Comparison of ENCODE assay signal across 7 mouse cellular contexts in the genomic region with DNA sequence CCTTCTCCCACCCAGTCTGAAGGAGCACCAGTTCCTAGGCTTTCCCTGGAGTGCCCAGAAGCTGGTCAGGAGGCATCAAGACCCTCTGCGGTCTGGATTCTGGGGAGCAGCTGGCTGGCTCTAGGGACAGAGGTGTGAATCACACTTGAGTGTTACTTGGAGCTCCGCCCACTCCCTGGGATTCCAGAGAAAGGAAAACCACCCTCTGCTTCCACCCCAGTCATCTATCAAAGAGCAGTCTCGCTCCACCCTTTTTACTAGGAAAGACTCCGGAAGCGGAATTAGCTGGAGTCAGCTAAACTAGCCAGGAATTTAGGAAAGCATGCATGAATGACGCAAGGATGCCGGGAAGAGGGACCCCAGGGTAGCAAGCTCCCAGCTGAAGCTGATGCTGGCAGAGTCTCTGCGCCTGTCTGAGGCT. TPM values are rescaled to one million over a fixed set of nuclear protein-coding genes. Genes with fewer than 3 reads are reported as not detected.
DNase-seq lines count a peak whose midpoint lies in the region; ATAC-seq lines count a peak whose summit lies in the region.

No protein-coding gene starts in this region.

- ATAC-seq in heart, embryonic 14.5 days (ENCODE audit: insufficient number of reproducible peaks, insufficient read depth, low FRiP score, low read depth), result no peak
- no peak for ATAC-seq in neural tube, embryonic 11.5 days (ENCODE audit: insufficient read depth, low FRiP score, low TSS enrichment)

- no peak overlapping the region for H3K9ac ChIP-seq in heart, embryonic 14.5 days (ENCODE audit: low read length)
- no peak overlapping the region for H3K9ac ChIP-seq in neural tube, embryonic 11.5 days (ENCODE audit: low read length)

- H3K4me1 ChIP-seq in heart, embryonic 14.5 days (ENCODE audit: control insufficient read depth in 2 of 2, insufficient read depth in 2 of 2, low read length in 2 of 2), result peaks cover 5 to 6% of the 10 kb centered on the region in 2 experiments; a peak in 3 of 4 replicates
- H3K4me1 ChIP-seq in limb, embryonic 10.5 days, result peaks cover 34% of the 10 kb centered on the region
- H3K4me1 ChIP-seq in neural tube, embryonic 11.5 days (ENCODE audit: control insufficient read depth, insufficient read depth, low read length), result no peaks in the 10 kb centered on the region

- H3K9me3 ChIP-seq in heart, embryonic 14.5 days (ENCODE audit: control insufficient read depth, low read length), result no peaks in the 10 kb centered on the region
- H3K9me3 ChIP-seq in limb, embryonic 10.5 days (replicated peaks), result no peaks in the 10 kb centered on the region
- no peaks in the 10 kb centered on the region for H3K9me3 ChIP-seq in neural tube, embryonic 11.5 days (ENCODE audit: control insufficient read depth, low read length)

- WGBS in heart, embryonic 14.5 days, result 2% methylated on average over 8 of the region's 8 CpGs
- 6% methylated on average over 8 of the region's 8 CpGs for WGBS in limb, embryonic 10.5 days
- 9% methylated on average over 8 of the region's 8 CpGs for WGBS in neural tube, embryonic 11.5 days

- H3K4me3 ChIP-seq in heart, embryonic 14.5 days (ENCODE audit: control insufficient read depth in 1 of 2, insufficient read depth in 1 of 2, low read depth in 1 of 2, low read length in 2 of 2), result no peak overlapping the region
- peak overlapping the region; percentile 14 for H3K4me3 ChIP-seq in limb, embryonic 10.5 days
- no peak overlapping the region for H3K4me3 ChIP-seq in neural tube, embryonic 11.5 days (ENCODE audit: low read depth, low read length)

- H3K27me3 ChIP-seq in heart, embryonic 14.5 days (ENCODE audit: control insufficient read depth, insufficient read depth, low read length), result no peaks in the 10 kb centered on the region; the same call in 1 of the 2 replicates
- H3K27me3 ChIP-seq in limb, embryonic 10.5 days (ENCODE audit: low read depth, poor library complexity, severe bottlenecking), result no peaks in the 10 kb centered on the region
- H3K27me3 ChIP-seq in neural tube, embryonic 11.5 days (ENCODE audit: control insufficient read depth, insufficient read depth, low read length), result no peaks in the 10 kb centered on the region

- no peaks in the 10 kb centered on the region for H3K36me3 ChIP-seq in heart, embryonic 14.5 days (ENCODE audit: control insufficient read depth, insufficient read depth, low read length)
- no peaks in the 10 kb centered on the region for H3K36me3 ChIP-seq in limb, embryonic 10.5 days
- no peaks in the 10 kb centered on the region for H3K36me3 ChIP-seq in neural tube, embryonic 11.5 days (ENCODE audit: control insufficient read depth, insufficient read depth, low read length)

- peak; percentile 91 for DNase-seq in NIH3T3 (ENCODE audit: low read depth)
- peak; percentile 62 for DNase-seq in embryo, embryonic 10 days (ENCODE audit: low spot score)
- no peak for DNase-seq in limb, embryonic 10.5 days (ENCODE audit: low spot score)
- DNase-seq in neural tube, embryonic 11.5 days (ENCODE audit: low spot score), result peak; percentile 27
- no peak for DNase-seq in T-cell, adult 2 months (ENCODE audit: low spot score)
- no peak for DNase-seq in thymus, postnatal 10 days (ENCODE audit: low spot score in 2 of 2)

- H3K4me2 ChIP-seq in heart, embryonic 14.5 days (ENCODE audit: low read length), result peak overlapping the region; percentile 46
- no peak overlapping the region for H3K4me2 ChIP-seq in neural tube, embryonic 11.5 days (ENCODE audit: low read depth)

- no peak overlapping the region for H3K27ac ChIP-seq in heart, embryonic 14.5 days (replicated peaks in 1 of 2; ENCODE audit: control insufficient read depth in 1 of 2, insufficient read depth in 1 of 2, low read depth in 2 of 2, low read length in 2 of 2)
- H3K27ac ChIP-seq in limb, embryonic 10.5 days, result no peak overlapping the region; the same call in 1 of the 2 replicates
- no peak overlapping the region for H3K27ac ChIP-seq in neural tube, embryonic 11.5 days (ENCODE audit: low read depth, low read length)

RNA-seq across cellular contexts. Expression of gene Loxl4, which starts 18.9 kb away (rescaled TPM):
- polyA plus RNA-seq in heart, embryonic 14.5 days (2014; fragmentation: Nextera tagmentation; extraction: Ambion mirVana), result 0.15 and 0.16 TPM in 2 replicates
- polyA plus RNA-seq in limb, embryonic 10.5 days (2016; fragmentation: Nextera tagmentation; extraction: Ambion mirVana), result 0.11 and 0.19 TPM in 2 replicates
- polyA plus RNA-seq in neural tube, embryonic 11.5 days (2014; fragmentation: Nextera tagmentation; extraction: Ambion mirVana), result 0.46 and 0.69 TPM in 2 replicates

Comparison
In these comparisons a context has a peak if more than half of its experiments do, and no peak if none do; other contexts are left out.
1. DNase-seq: peak in NIH3T3 (single experiment), embryo, embryonic 10 days (single experiment) and neural tube, embryonic 11.5 days (single experiment); none in limb, embryonic 10.5 days (single experiment), T-cell, adult 2 months (single experiment) and thymus, postnatal 10 days (0 of 2).